Mouse (Mus musculus) intestine, postnatal 0 days (tissue): ENCODE measurements around the gene Ttc21a. TPM values are rescaled to one million over a fixed set of nuclear protein-coding genes. Genes with fewer than 3 reads are reported as not detected.

ENCODE experiments used
- ATAC-seq: fragments of 200-750 bp; cut with Nextera tagmentation; 2 replicates; pipeline ENCODE4 v1.8.0; 2017; ENCODE audit warnings: mild to moderate bottlenecking, moderate TSS enrichment, moderate library complexity
- H3K27ac ChIP-seq: fragments of 300-500 bp; sonication (generic); 2 replicates; pipeline ENCODE4 v1.5.1; 2014; ENCODE audit warnings: mild to moderate bottlenecking, low read depth, low read length, moderate library complexity
- H3K27me3 ChIP-seq: fragments of 300-500 bp; sonication (generic); replicated peaks from 2 replicates; pipeline ENCODE4 v1.6.1; 2014; ENCODE audit warnings: low read length, mixed read lengths; ENCODE audit not compliant: control insufficient read depth, insufficient read depth
- H3K36me3 ChIP-seq: fragments of 300-500 bp; sonication (generic); 2 replicates; pipeline ENCODE4 v1.6.1; 2014; ENCODE audit warnings: mild to moderate bottlenecking, moderate library complexity; ENCODE audit not compliant: control insufficient read depth, insufficient read depth
- H3K4me1 ChIP-seq: fragments of 300-500 bp; sonication (generic); replicated peaks from 2 replicates; pipeline ENCODE4 v1.6.1; 2014; ENCODE audit warnings: antibody characterized with exemption, low read length, mixed read lengths; ENCODE audit not compliant: control insufficient read depth, insufficient read depth
- H3K4me2 ChIP-seq: fragments of 300-500 bp; sonication (generic); replicated peaks from 2 replicates; pipeline ENCODE4 v1.6.1; 2014; ENCODE audit warnings: low read depth, mild to moderate bottlenecking, moderate library complexity
- H3K4me3 ChIP-seq: fragments of 300-500 bp; sonication (generic); 2 replicates; pipeline ENCODE4 v1.5.1; 2014; ENCODE audit warnings: low read depth, low read length
- H3K9ac ChIP-seq: fragments of 300-500 bp; sonication (generic); 2 replicates; pipeline ENCODE4 v1.6.1; 2014; ENCODE audit warnings: mild to moderate bottlenecking, low read depth, low read length
- H3K9me3 ChIP-seq: fragments of 300-500 bp; sonication (generic); 2 replicates; pipeline ENCODE4 v1.6.1; 2016; ENCODE audit warnings: mixed run types; ENCODE audit not compliant: control insufficient read depth
- CTCF ChIP-seq: sonication (generic); IDR thresholded peaks from 2 replicates; pipeline ENCODE4 v1.5.1; 2016; ENCODE audit warnings: low read depth, mild to moderate bottlenecking, control low read depth, antibody characterized with exemption, moderate library complexity
- WGBS: fragments of 180-500 bp; shearing (Covaris S2); extraction: QIAGEN DNeasy Blood & Tissue Kit; methylation state at CpG from one replicate; pipeline ENCODE4 v1.1.7; 2014; 5-methylcytosine and 5-hydroxymethylcytosine counted together
- polyA plus RNA-seq: library from polyadenylated mRNA; unstranded; fragments of >200 nt; fragmentation: Nextera tagmentation; extraction: Ambion mirVana; gene quantifications from 2 replicates; pipeline ENCODE4 v1.2.1, GENCODE M21; 2015

Ttc21a gene
- polyA plus RNA-seq, 1 experiment from 2014 or later = not detected

GRCm38 (mm10) chr9:119970763-119971656, 33.6 kb downstream of the Ttc21a start:
- H3K36me3 ChIP-seq = peaks cover 35% of the 10 kb centered on the region
- no peaks in the 10 kb centered on the region for H3K4me1 ChIP-seq
- H3K27me3 ChIP-seq = no peaks in the 10 kb centered on the region
- H3K4me2 ChIP-seq = no peak overlapping the region
- TF ChIP-seq CTCF = no peak
- no peak for ATAC-seq
- H3K9me3 ChIP-seq = no peaks in the 10 kb centered on the region
- 82% methylated on average over 7 of the region's 7 CpGs for WGBS
- H3K9ac ChIP-seq = no peak overlapping the region
- H3K27ac ChIP-seq = no peak overlapping the region
- no peak overlapping the region for H3K4me3 ChIP-seq

- Histone ChIP-seq H3K4me1 (no peaks in the 10 kb centered on the region), H3K9ac (no peak overlapping the region), H3K9me3 (no peaks in the 10 kb centered on the region), H3K36me3 (peaks cover 35% of the 10 kb centered on the region), H3K4me2 (no peak overlapping the region), H3K4me3 (no peak overlapping the region), H3K27ac (no peak overlapping the region), H3K27me3 (no peaks in the 10 kb centered on the region)
- TF ChIP-seq CTCF = no peak
- WGBS = 94% methylated on average over 10 of the region's 10 CpGs
- no peak for ATAC-seq
Measured at GRCm38 (mm10) chr9:119972166-119972565, 34.8 kb downstream of the Ttc21a start.

GRCm38 (mm10) chr9:119972582-119972981, 35.2 kb downstream of the Ttc21a start:
- TF ChIP-seq CTCF = no peak
- H3K27me3 ChIP-seq = no peaks in the 10 kb centered on the region
- H3K9ac ChIP-seq = no peak overlapping the region
- H3K4me3 ChIP-seq = no peak overlapping the region
- H3K36me3 ChIP-seq = peaks cover 35% of the 10 kb centered on the region
- H3K27ac ChIP-seq = no peak overlapping the region
- no peak overlapping the region for H3K4me2 ChIP-seq
- no peak for ATAC-seq
- no peaks in the 10 kb centered on the region for H3K4me1 ChIP-seq
- WGBS = 87% methylated on average over 12 of the region's 12 CpGs
- H3K9me3 ChIP-seq = no peaks in the 10 kb centered on the region

- no peak overlapping the region for H3K4me2 ChIP-seq
- WGBS = 93% methylated on average over 23 of the region's 23 CpGs
- H3K27ac ChIP-seq = no peak overlapping the region
- H3K9me3 ChIP-seq = no peaks in the 10 kb centered on the region
- TF ChIP-seq CTCF = no peak
- no peak overlapping the region for H3K9ac ChIP-seq
- peaks cover 35% of the 10 kb centered on the region for H3K36me3 ChIP-seq
- no peaks in the 10 kb centered on the region for H3K4me1 ChIP-seq
- H3K4me3 ChIP-seq = no peak overlapping the region
- no peak for ATAC-seq
- H3K27me3 ChIP-seq = no peaks in the 10 kb centered on the region
Measured at GRCm38 (mm10) chr9:119973281-119973680, 35.9 kb downstream of the Ttc21a start.

- Histone ChIP-seq H3K4me3 (no peak overlapping the region), H3K4me1 (no peaks in the 10 kb centered on the region), H3K9ac (no peak overlapping the region), H3K27ac (no peak overlapping the region), H3K27me3 (no peaks in the 10 kb centered on the region), H3K9me3 (no peaks in the 10 kb centered on the region), H3K4me2 (no peak overlapping the region), H3K36me3 (peaks cover 35% of the 10 kb centered on the region)
- TF ChIP-seq CTCF = peak; percentile 68
- WGBS = 93% methylated on average over 27 of the region's 27 CpGs
- no peak for ATAC-seq
Measured at GRCm38 (mm10) chr9:119973869-119974520, 36.6 kb downstream of the Ttc21a start.

GRCm38 (mm10) chr9:119974609-119975008, 37.2 kb downstream of the Ttc21a start:
- H3K4me3 ChIP-seq = no peak overlapping the region
- H3K4me2 ChIP-seq = no peak overlapping the region
- TF ChIP-seq CTCF = peak; percentile 22; the same call in 1 of the 2 replicates
- no peak overlapping the region for H3K9ac ChIP-seq
- no peaks in the 10 kb centered on the region for H3K27me3 ChIP-seq
- no peaks in the 10 kb centered on the region for H3K9me3 ChIP-seq
- ATAC-seq = no peak
- H3K4me1 ChIP-seq = no peaks in the 10 kb centered on the region
- 83% methylated on average over 5 of the region's 5 CpGs for WGBS
- H3K36me3 ChIP-seq = peaks cover 35% of the 10 kb centered on the region
- no peak overlapping the region for H3K27ac ChIP-seq
